Mouse (Mus musculus) heart, postnatal 0 days (tissue): ENCODE measurements around the gene Rbp1.

ENCODE experiments used
- CTCF ChIP-seq: IDR thresholded peaks from 2 replicates; pipeline ENCODE4 v1.5.1; 2016; ENCODE audit warnings: antibody characterized with exemption, control low read depth, low read depth
- EP300 ChIP-seq: IDR thresholded peaks from 2 replicates; pipeline ENCODE4 v1.6.1; 2016; ENCODE audit warnings: antibody characterized with exemption, low read depth

GRCm38 (mm10) chr9:98397211-98397610, 25.6 kb upstream of the Rbp1 start:
- TF ChIP-seq CTCF (no peak), EP300 (no peak)
